Mouse (Mus musculus): ENCODE results near the gene Ethe1. TPM values are rescaled to one million over a fixed set of nuclear protein-coding genes. Genes with fewer than 3 reads are reported as not detected.
A peak's percentile ranks its signal among the peaks of the same experiment; 100 is the strongest.

The Ethe1 gene
- polyA plus RNA-seq, 1 experiment: 11.3 TPM

- TF ChIP-seq POLR2A (IDR thresholded peaks at IDR 0.05; ENCODE audit: low read depth, low read length) (no peak), CTCF (IDR thresholded peaks at IDR 0.05; ENCODE audit: borderline replicate concordance, insufficient read depth, low read length) (no peak)
Observed at GRCm38 (mm10) chr7:24622967-24623366, 35.6 kb downstream of the Ethe1 start.

GRCm38 (mm10) chr7:24628685-24629610 lies 41.6 kb downstream of the Ethe1 start:
- no peaks in the 10 kb centered on the region for H3K4me1 ChIP-seq (ENCODE audit: control insufficient read depth, insufficient read depth, low read length)
- no peak overlapping the region for H3K27ac ChIP-seq (ENCODE audit: insufficient read depth, low read length)
- H3K4me3 ChIP-seq (ENCODE audit: insufficient read depth, low read length): no peak overlapping the region
- TF ChIP-seq POLR2A (IDR thresholded peaks at IDR 0.05; ENCODE audit: low read depth, low read length): peak; percentile 56
- TF ChIP-seq CTCF (IDR thresholded peaks at IDR 0.05; ENCODE audit: borderline replicate concordance, insufficient read depth, low read length): no peak

More at GRCm38 (mm10) chr7:24622967-24623366, 35.6 kb downstream of the Ethe1 start:
- no peaks in the 10 kb centered on the region for H3K4me1 ChIP-seq (ENCODE audit: control insufficient read depth, insufficient read depth, low read length)
- no peak overlapping the region for H3K4me3 ChIP-seq (ENCODE audit: insufficient read depth, low read length)
- H3K27ac ChIP-seq (ENCODE audit: insufficient read depth, low read length): no peak overlapping the region

GRCm38 (mm10) chr7:24629672-24630071 lies 42.3 kb downstream of the Ethe1 start:
- Histone ChIP-seq H3K27ac (ENCODE audit: insufficient read depth, low read length) (no peak overlapping the region), H3K4me1 (ENCODE audit: control insufficient read depth, insufficient read depth, low read length) (no peaks in the 10 kb centered on the region), H3K4me3 (ENCODE audit: insufficient read depth, low read length) (no peak overlapping the region)
- TF ChIP-seq POLR2A (IDR thresholded peaks at IDR 0.05; ENCODE audit: low read depth, low read length): no peak
- TF ChIP-seq CTCF (IDR thresholded peaks at IDR 0.05; ENCODE audit: borderline replicate concordance, insufficient read depth, low read length): no peak

GRCm38 (mm10) chr7:24630116-24630880 lies 43.0 kb downstream of the Ethe1 start:
- Histone ChIP-seq H3K4me3 (ENCODE audit: insufficient read depth, low read length) (no peak overlapping the region), H3K4me1 (ENCODE audit: control insufficient read depth, insufficient read depth, low read length) (no peaks in the 10 kb centered on the region), H3K27ac (ENCODE audit: insufficient read depth, low read length) (no peak overlapping the region)
- TF ChIP-seq POLR2A (IDR thresholded peaks at IDR 0.05; ENCODE audit: low read depth, low read length): no peak
- no peak for TF ChIP-seq CTCF (IDR thresholded peaks at IDR 0.05; ENCODE audit: borderline replicate concordance, insufficient read depth, low read length)

DNA sequence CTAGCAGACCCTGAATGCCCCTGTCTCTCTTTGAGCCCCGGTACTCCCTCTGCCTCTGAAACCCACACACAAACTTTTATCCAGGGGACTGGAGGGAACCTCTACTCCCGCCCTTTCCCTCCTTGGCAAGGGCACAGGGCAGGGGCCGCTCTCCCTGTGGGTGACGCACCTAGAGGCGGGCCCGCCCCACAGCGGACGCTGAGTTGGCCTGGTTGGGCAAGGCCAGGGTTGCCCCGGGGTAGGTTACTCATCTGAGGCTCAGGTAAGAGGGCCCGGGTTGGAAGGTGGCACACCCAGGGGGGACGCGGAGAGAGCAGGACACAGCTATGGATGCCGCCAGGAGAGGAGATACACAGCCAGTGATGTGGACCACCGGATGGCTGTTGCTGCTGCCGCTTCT lies 48.9 kb downstream of the Ethe1 start, which contains the start of gene Lypd3:
Lypd3 (plus strand) TSS at position 287 of the 400 bp plus-strand sequence.
- Histone ChIP-seq H3K4me1 (ENCODE audit: control insufficient read depth, insufficient read depth, low read length) (no peaks in the 10 kb centered on the region), H3K4me3 (ENCODE audit: insufficient read depth, low read length) (no peak within 1 kb of the TSS), H3K27ac (ENCODE audit: insufficient read depth, low read length) (no peak within 1 kb of the TSS)
- TF ChIP-seq POLR2A (IDR thresholded peaks at IDR 0.05; ENCODE audit: low read depth, low read length): no peak
- TF ChIP-seq CTCF (IDR thresholded peaks at IDR 0.05; ENCODE audit: borderline replicate concordance, insufficient read depth, low read length): no peak

GRCm38 (mm10) chr7:24637046-24637445 lies 49.7 kb downstream of the Ethe1 start:
- Histone ChIP-seq H3K4me3 (ENCODE audit: insufficient read depth, low read length) (no peak overlapping the region), H3K4me1 (ENCODE audit: control insufficient read depth, insufficient read depth, low read length) (no peaks in the 10 kb centered on the region)
- TF ChIP-seq CTCF (IDR thresholded peaks at IDR 0.05; ENCODE audit: borderline replicate concordance, insufficient read depth, low read length) (no peak), POLR2A (IDR thresholded peaks at IDR 0.05; ENCODE audit: low read depth, low read length) (no peak)

GRCm38 (mm10) chr7:24638026-24638856 lies 50.9 kb downstream of the Ethe1 start:
- H3K4me1 ChIP-seq (ENCODE audit: control insufficient read depth, insufficient read depth, low read length): no peaks in the 10 kb centered on the region
- peak overlapping the region; percentile 15 for H3K4me3 ChIP-seq (ENCODE audit: insufficient read depth, low read length)
- H3K27ac ChIP-seq (ENCODE audit: insufficient read depth, low read length): no peak overlapping the region
- TF ChIP-seq POLR2A (IDR thresholded peaks at IDR 0.05; ENCODE audit: low read depth, low read length) (no peak), CTCF (IDR thresholded peaks at IDR 0.05; ENCODE audit: borderline replicate concordance, insufficient read depth, low read length) (no peak)

More at GRCm38 (mm10) chr7:24637046-24637445, 49.7 kb downstream of the Ethe1 start:
- no peak overlapping the region for H3K27ac ChIP-seq (ENCODE audit: insufficient read depth, low read length)

DNA sequence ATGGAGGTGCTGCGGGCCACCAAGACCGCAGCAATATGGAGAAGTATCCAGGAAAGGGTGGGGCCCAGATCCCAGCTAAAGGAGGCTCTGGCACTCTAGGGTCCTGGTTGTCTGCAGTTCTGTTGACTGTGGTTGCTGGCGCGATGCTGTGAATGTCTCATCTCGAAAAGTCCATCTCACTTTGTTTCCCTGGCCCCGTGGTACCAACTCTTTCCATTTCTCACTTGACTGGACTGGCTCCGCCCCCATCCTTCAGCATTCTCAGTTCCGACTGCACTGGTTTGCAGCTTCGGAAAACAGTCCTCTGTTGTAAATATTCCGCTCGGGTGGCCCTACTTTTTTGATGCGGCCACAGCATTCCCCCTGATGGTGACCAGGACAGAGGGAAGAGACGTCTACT lies 53.1 kb downstream of the Ethe1 start:
- H3K4me3 ChIP-seq (ENCODE audit: insufficient read depth, low read length): no peak overlapping the region
- H3K4me1 ChIP-seq (ENCODE audit: control insufficient read depth, insufficient read depth, low read length): no peaks in the 10 kb centered on the region
- TF ChIP-seq POLR2A (IDR thresholded peaks at IDR 0.05; ENCODE audit: low read depth, low read length): no peak
- no peak for TF ChIP-seq CTCF (IDR thresholded peaks at IDR 0.05; ENCODE audit: borderline replicate concordance, insufficient read depth, low read length)
- H3K27ac ChIP-seq (ENCODE audit: insufficient read depth, low read length): no peak overlapping the region

DNA sequence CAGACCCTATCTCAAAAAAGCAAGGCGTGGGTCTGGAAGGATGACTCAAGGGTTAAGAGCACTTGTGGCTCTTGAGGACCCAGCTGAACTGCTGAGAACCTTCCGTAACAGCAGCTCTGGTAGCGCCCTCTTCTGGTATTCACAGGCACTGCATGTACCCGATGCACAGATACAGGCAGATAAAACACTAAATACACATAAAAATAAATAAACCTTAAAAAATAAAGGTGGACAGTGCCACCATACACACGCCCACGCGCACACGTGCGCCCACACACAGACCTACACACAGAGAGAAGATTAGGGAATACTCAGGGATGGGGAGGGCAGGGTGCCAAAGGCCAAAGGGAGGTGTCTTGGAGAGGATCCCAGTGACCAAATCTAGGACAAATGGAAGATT lies 55.1 kb downstream of the Ethe1 start:
- no peaks in the 10 kb centered on the region for H3K4me1 ChIP-seq (ENCODE audit: control insufficient read depth, insufficient read depth, low read length)

More for the DNA sequence above, 55.1 kb downstream of the Ethe1 start:
- TF ChIP-seq CTCF (IDR thresholded peaks at IDR 0.05; ENCODE audit: borderline replicate concordance, insufficient read depth, low read length) (peak; percentile 52; the same call in 1 of the 2 replicates), POLR2A (IDR thresholded peaks at IDR 0.05; ENCODE audit: low read depth, low read length) (no peak)
- no peak overlapping the region for H3K27ac ChIP-seq (ENCODE audit: insufficient read depth, low read length)
- no peak overlapping the region for H3K4me3 ChIP-seq (ENCODE audit: insufficient read depth, low read length)
